Mouse (Mus musculus) embryonic facial prominence, embryonic 11.5 days (tissue): Measurements from ENCODE around the gene Gm20388. TPM values are rescaled to one million over a fixed set of nuclear protein-coding genes. Genes with fewer than 3 reads are reported as not detected.

Experiments
- ATAC-seq: fragments of 200-750 bp; cut with Nextera tagmentation; replicated peaks from 2 replicates; pipeline ENCODE4 v1.8.0; 2017; ENCODE audit warnings: low read depth; ENCODE audit not compliant: insufficient number of reproducible peaks, low FRiP score, low TSS enrichment
- DNase-seq: peaks from one replicate; pipeline ENCODE4 v3.0.0-alpha.2; 2015; ENCODE audit warnings: low spot score
- H3K27ac ChIP-seq: fragments of 300-500 bp; sonication (generic); replicated peaks from 2 replicates; pipeline ENCODE4 v1.5.1; 2014; ENCODE audit warnings: mild to moderate bottlenecking, low read depth, low read length, control low read depth
- H3K27me3 ChIP-seq: fragments of 300-500 bp; sonication (generic); 2 replicates; pipeline ENCODE4 v1.6.1; 2014; ENCODE audit warnings: mild to moderate bottlenecking, low read length, moderate library complexity, mixed read lengths; ENCODE audit not compliant: control insufficient read depth, insufficient read depth
- H3K36me3 ChIP-seq: fragments of 300-500 bp; sonication (generic); replicated peaks from 2 replicates; pipeline ENCODE4 v1.6.1; 2014; ENCODE audit warnings: low read depth, mild to moderate bottlenecking, low read length, moderate library complexity, mixed read lengths; ENCODE audit not compliant: control insufficient read depth, insufficient read depth
- H3K4me1 ChIP-seq: fragments of 300-500 bp; sonication (generic); 2 replicates; pipeline ENCODE4 v1.6.1; 2014; ENCODE audit warnings: low read length, mixed read lengths; ENCODE audit not compliant: control insufficient read depth, insufficient read depth
- H3K4me2 ChIP-seq: fragments of 300-500 bp; sonication (generic); 2 replicates; pipeline ENCODE4 v1.6.1; 2014; ENCODE audit warnings: low read depth, mild to moderate bottlenecking, control low read depth, low read length, moderate library complexity
- H3K4me3 ChIP-seq: fragments of 300-500 bp; sonication (generic); 2 replicates; pipeline ENCODE4 v1.5.1; 2014; ENCODE audit warnings: low read depth, low read length, control low read depth
- H3K9ac ChIP-seq: fragments of 300-500 bp; sonication (generic); replicated peaks from 2 replicates; pipeline ENCODE4 v1.6.1; 2014; ENCODE audit warnings: mild to moderate bottlenecking, control low read depth, low read length
- H3K9me3 ChIP-seq: fragments of 300-500 bp; sonication (generic); replicated peaks from 2 replicates; pipeline ENCODE4 v1.6.1; 2016; ENCODE audit warnings: mild to moderate bottlenecking, low read length, inconsistent platforms, mixed read lengths; ENCODE audit not compliant: control insufficient read depth
- WGBS: fragments of 180-500 bp; shearing (Covaris S2); extraction: QIAGEN DNeasy Blood & Tissue Kit; methylation state at CpG from one replicate; pipeline ENCODE4 v1.1.7; 2014; 5-methylcytosine and 5-hydroxymethylcytosine counted together
- polyA plus RNA-seq: library from polyadenylated mRNA; unstranded; fragments of >200 nt; fragmentation: Nextera tagmentation; extraction: Ambion mirVana; gene quantifications from 2 replicates; pipeline ENCODE4 v1.2.1, GENCODE M21; 2014

The Gm20388 gene
- polyA plus RNA-seq, 1 experiment from 2014 or later, result 3.1 TPM

DNA sequence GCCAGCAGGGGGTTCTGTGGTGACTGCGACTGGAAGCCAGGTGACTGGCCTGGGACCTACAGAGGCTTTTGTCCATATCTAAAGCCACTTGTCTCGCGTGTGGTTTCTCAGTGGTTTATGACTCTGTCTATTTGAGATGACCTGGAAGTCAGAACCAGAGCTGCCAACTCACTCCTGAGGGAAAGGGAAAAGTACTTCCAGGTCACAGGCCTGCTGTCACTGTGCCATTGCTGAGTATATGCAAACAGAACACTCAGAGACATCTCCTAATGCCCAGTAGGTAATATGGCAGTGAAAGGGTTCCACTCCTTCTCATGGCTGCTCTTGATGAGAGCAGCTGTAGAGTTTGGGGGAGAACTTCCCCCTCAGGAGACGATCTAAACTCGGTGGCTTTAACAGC lies 2088.6 kb downstream of the Gm20388 start:
- peaks cover 6% of the 10 kb centered on the region for H3K36me3 ChIP-seq
- WGBS, result 90% methylated on average over 5 of the region's 5 CpGs
- no peak for ATAC-seq

GRCm38 (mm10) chr8:122001339-122002115 lies 2090.9 kb downstream of the Gm20388 start:
- ATAC-seq (no peak), DNase-seq (no peak)
- H3K36me3 ChIP-seq, result peaks cover 6% of the 10 kb centered on the region
- no peak overlapping the region for H3K27ac ChIP-seq
- no peak overlapping the region for H3K9ac ChIP-seq
- H3K4me2 ChIP-seq, result no peak overlapping the region
- no peaks in the 10 kb centered on the region for H3K27me3 ChIP-seq
- WGBS, result 89% methylated on average over 15 of the region's 15 CpGs
- no peaks in the 10 kb centered on the region for H3K4me1 ChIP-seq
- H3K4me3 ChIP-seq, result no peak overlapping the region
- no peaks in the 10 kb centered on the region for H3K9me3 ChIP-seq

More for the DNA sequence above, 2088.6 kb downstream of the Gm20388 start:
- no peaks in the 10 kb centered on the region for H3K27me3 ChIP-seq
- no peaks in the 10 kb centered on the region for H3K4me1 ChIP-seq
- no peak overlapping the region for H3K27ac ChIP-seq
- no peaks in the 10 kb centered on the region for H3K9me3 ChIP-seq
- no peak overlapping the region for H3K4me3 ChIP-seq
- no peak for DNase-seq
- no peak overlapping the region for H3K9ac ChIP-seq
- H3K4me2 ChIP-seq, result no peak overlapping the region

- peaks cover 2% of the 10 kb centered on the region; the same call in 1 of the 2 replicates for H3K36me3 ChIP-seq
- ATAC-seq (no peak), DNase-seq (no peak)
- WGBS, result 82% methylated on average over 8 of the region's 8 CpGs
- no peak overlapping the region for H3K4me2 ChIP-seq
- H3K27ac ChIP-seq, result no peak overlapping the region
- H3K9ac ChIP-seq, result no peak overlapping the region
- H3K27me3 ChIP-seq, result no peaks in the 10 kb centered on the region
- no peak overlapping the region for H3K4me3 ChIP-seq
- H3K4me1 ChIP-seq, result no peaks in the 10 kb centered on the region
- H3K9me3 ChIP-seq, result no peaks in the 10 kb centered on the region
These were observed 2093.0 kb downstream of the Gm20388 start for GRCm38 (mm10) chr8:122003646-122004045.

GRCm38 (mm10) chr8:122004131-122004530 lies 2093.5 kb downstream of the Gm20388 start:
- no peaks in the 10 kb centered on the region for H3K4me1 ChIP-seq
- H3K27ac ChIP-seq, result no peak overlapping the region
- DNase-seq, result no peak
- WGBS, result 89% methylated on average over 5 of the region's 5 CpGs
- ATAC-seq, result no peak
- H3K4me3 ChIP-seq, result no peak overlapping the region
- no peak overlapping the region for H3K4me2 ChIP-seq
- H3K9ac ChIP-seq, result no peak overlapping the region
- no peaks in the 10 kb centered on the region for H3K27me3 ChIP-seq
- H3K9me3 ChIP-seq, result no peaks in the 10 kb centered on the region
- peaks cover 2% of the 10 kb centered on the region; the same call in 1 of the 2 replicates for H3K36me3 ChIP-seq

- Histone ChIP-seq H3K27ac (no peak overlapping the region), H3K4me2 (no peak overlapping the region), H3K4me1 (no peaks in the 10 kb centered on the region), H3K9me3 (no peaks in the 10 kb centered on the region), H3K27me3 (no peaks in the 10 kb centered on the region), H3K9ac (no peak overlapping the region), H3K36me3 (no peaks in the 10 kb centered on the region; the same call in 1 of the 2 replicates), H3K4me3 (no peak overlapping the region)
- no peak; the same call in 1 of the 2 replicates for ATAC-seq
- no peak for DNase-seq
- WGBS, result 91% methylated on average over 24 of the region's 25 CpGs
These were observed 2095.0 kb downstream of the Gm20388 start for GRCm38 (mm10) chr8:122005422-122006204.

DNA sequence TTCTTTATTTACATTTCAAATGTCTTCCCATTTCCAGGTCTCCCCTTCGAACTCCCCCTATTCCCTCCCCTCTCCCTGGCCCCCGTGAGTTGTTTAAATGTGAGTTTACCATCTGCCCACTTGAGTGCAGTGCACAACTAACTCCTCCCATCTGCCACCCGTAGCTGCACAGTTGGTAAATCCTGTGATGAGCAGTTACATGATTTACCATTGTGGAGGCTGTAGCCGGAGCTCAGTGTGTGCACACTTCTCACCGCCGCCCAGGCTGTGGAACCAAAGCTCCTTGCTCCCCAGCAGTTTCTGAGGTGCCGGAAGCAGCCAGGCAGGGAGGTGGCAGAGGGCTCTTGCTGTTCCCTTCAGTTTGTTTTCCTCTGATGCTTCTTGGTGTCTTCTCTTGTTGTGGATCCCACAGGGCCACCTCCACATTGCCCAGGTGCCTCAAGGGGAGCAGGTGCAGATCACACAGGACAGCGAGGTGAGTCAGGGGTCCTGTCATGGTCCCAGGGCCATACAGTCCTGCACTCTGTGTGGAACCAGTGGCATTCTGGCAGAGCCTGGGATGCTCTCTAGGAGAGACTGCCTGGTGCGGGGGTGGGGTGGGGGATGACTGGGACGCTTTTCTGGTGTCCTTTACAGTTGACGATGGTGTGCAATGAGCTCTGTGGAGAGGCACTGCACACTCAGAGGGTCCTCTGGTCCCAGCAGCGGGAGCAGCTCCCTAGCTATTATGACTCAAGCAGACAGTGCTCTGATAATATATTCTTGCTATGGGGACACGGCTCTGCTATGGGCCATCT lies 2096.2 kb downstream of the Gm20388 start:
- Histone ChIP-seq H3K4me2 (no peak overlapping the region), H3K27ac (no peak overlapping the region)
- 86% methylated on average over 13 of the region's 13 CpGs for WGBS

DNA sequence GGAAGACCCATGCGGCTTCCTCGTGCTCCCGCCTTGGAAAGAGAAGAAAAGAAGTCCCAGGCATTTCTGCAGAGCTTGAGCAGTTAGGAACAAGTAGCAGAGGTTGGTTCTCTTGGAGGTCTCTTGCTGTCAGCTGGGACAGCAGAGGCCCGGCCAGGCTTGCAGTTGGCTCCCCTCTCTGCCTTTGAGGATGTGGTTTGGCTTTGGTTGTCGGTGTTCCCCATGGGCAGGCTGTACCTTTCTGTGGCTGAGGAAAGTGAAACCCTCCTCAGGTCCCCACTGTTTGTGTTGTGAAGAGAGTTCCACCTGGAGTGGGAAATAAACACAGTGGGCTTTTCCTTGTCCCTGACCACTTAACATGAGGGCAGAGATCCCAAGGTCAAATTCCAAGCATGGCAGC lies 2097.8 kb downstream of the Gm20388 start:
- H3K9ac ChIP-seq, result no peak overlapping the region
- H3K27me3 ChIP-seq, result no peaks in the 10 kb centered on the region
- H3K9me3 ChIP-seq, result no peaks in the 10 kb centered on the region
- H3K36me3 ChIP-seq, result no peaks in the 10 kb centered on the region; the same call in none of the 2 replicates
- DNase-seq (no peak), ATAC-seq (no peak)
- no peak overlapping the region for H3K4me2 ChIP-seq
- 83% methylated on average over 5 of the region's 5 CpGs for WGBS
- no peak overlapping the region for H3K27ac ChIP-seq
- no peaks in the 10 kb centered on the region for H3K4me1 ChIP-seq
- no peak overlapping the region for H3K4me3 ChIP-seq

More for the DNA sequence above, 2096.2 kb downstream of the Gm20388 start:
- no peak overlapping the region for H3K9ac ChIP-seq
- DNase-seq (no peak), ATAC-seq (no peak)
- H3K4me3 ChIP-seq, result no peak overlapping the region
- H3K36me3 ChIP-seq, result no peaks in the 10 kb centered on the region; the same call in 1 of the 2 replicates
- H3K27me3 ChIP-seq, result no peaks in the 10 kb centered on the region
- H3K4me1 ChIP-seq, result no peaks in the 10 kb centered on the region
- H3K9me3 ChIP-seq, result no peaks in the 10 kb centered on the region
